Mouse (Mus musculus) limb, embryonic 11.5 days (tissue): ENCODE measurements around the gene Zscan10. TPM values are rescaled to one million over a fixed set of nuclear protein-coding genes. Genes with fewer than 3 reads are reported as not detected.

ENCODE experiments used
- ATAC-seq: fragments of 200-750 bp; cut with Nextera tagmentation; 2 replicates; pipeline ENCODE4 v1.8.0; 2017; ENCODE audit warnings: low read depth; ENCODE audit not compliant: insufficient number of reproducible peaks, low FRiP score, low TSS enrichment
- DNase-seq: peaks from one replicate; pipeline ENCODE4 v3.0.0-alpha.2; 2015; ENCODE audit warnings: low spot score
- H3K27ac ChIP-seq: fragments of 300-500 bp; sonication (generic); replicated peaks from 2 replicates; pipeline ENCODE4 v1.5.1; 2014; ENCODE audit warnings: low read depth, mild to moderate bottlenecking, low read length
- H3K27me3 ChIP-seq: fragments of 300-500 bp; sonication (generic); 2 replicates; pipeline ENCODE4 v1.6.1; 2014; ENCODE audit warnings: mild to moderate bottlenecking, low read length, mixed read lengths; ENCODE audit not compliant: control insufficient read depth, insufficient read depth
- H3K36me3 ChIP-seq: fragments of 300-500 bp; sonication (generic); 2 replicates; pipeline ENCODE4 v1.6.1; 2014; ENCODE audit warnings: mild to moderate bottlenecking, low read length, moderate library complexity, mixed read lengths; ENCODE audit not compliant: control insufficient read depth, insufficient read depth
- H3K4me1 ChIP-seq: fragments of 300-500 bp; sonication (generic); 2 replicates; pipeline ENCODE4 v1.6.1; 2014; ENCODE audit warnings: low read length, mixed read lengths; ENCODE audit not compliant: control insufficient read depth, insufficient read depth
- H3K4me2 ChIP-seq: fragments of 300-500 bp; sonication (generic); 2 replicates; pipeline ENCODE4 v1.6.1; 2014; ENCODE audit warnings: low read depth, mild to moderate bottlenecking, moderate library complexity; ENCODE audit not compliant: severe bottlenecking
- H3K4me3 ChIP-seq: fragments of 300-500 bp; sonication (generic); 2 replicates; pipeline ENCODE4 v1.5.1; 2014; ENCODE audit warnings: low read depth, low read length
- H3K9ac ChIP-seq: fragments of 300-500 bp; sonication (generic); 2 replicates; pipeline ENCODE4 v1.6.1; 2014; ENCODE audit warnings: mild to moderate bottlenecking, low read length
- H3K9me3 ChIP-seq: fragments of 300-500 bp; sonication (generic); 2 replicates; pipeline ENCODE4 v1.6.1; 2016; ENCODE audit warnings: low read length; ENCODE audit not compliant: control insufficient read depth
- WGBS: fragments of 180-500 bp; shearing (Covaris S2); extraction: QIAGEN DNeasy Blood & Tissue Kit; methylation state at CpG from one replicate; pipeline ENCODE4 v1.1.7; 2014; 5-methylcytosine and 5-hydroxymethylcytosine counted together
- polyA plus RNA-seq: library from polyadenylated mRNA; unstranded; fragments of >200 nt; fragmentation: Nextera tagmentation; extraction: Ambion mirVana; gene quantifications from 2 replicates; pipeline ENCODE4 v1.2.1, GENCODE M21; 2014

The Zscan10 gene
- polyA plus RNA-seq, 1 experiment from 2014 or later = 0.80 TPM

- no peak overlapping the region for H3K4me2 ChIP-seq
- no peaks in the 10 kb centered on the region for H3K27me3 ChIP-seq
- 96% methylated on average over 24 of the region's 24 CpGs for WGBS
- H3K27ac ChIP-seq = no peak overlapping the region
- DNase-seq (no peak), ATAC-seq (no peak)
- H3K9ac ChIP-seq = no peak overlapping the region
- H3K4me3 ChIP-seq = no peak overlapping the region
- no peaks in the 10 kb centered on the region for H3K4me1 ChIP-seq
- no peaks in the 10 kb centered on the region; the same call in 1 of the 2 replicates for H3K9me3 ChIP-seq
- H3K36me3 ChIP-seq = no peaks in the 10 kb centered on the region
Observed at GRCm38 (mm10) chr17:23609612-23610011, 9.0 kb downstream of the Zscan10 start.

- Histone ChIP-seq H3K4me3 (no peak overlapping the region), H3K27ac (no peak overlapping the region), H3K4me2 (no peak overlapping the region), H3K9ac (no peak overlapping the region), H3K36me3 (no peaks in the 10 kb centered on the region), H3K4me1 (no peaks in the 10 kb centered on the region), H3K27me3 (no peaks in the 10 kb centered on the region), H3K9me3 (no peaks in the 10 kb centered on the region; the same call in 1 of the 2 replicates)
- ATAC-seq (peak; percentile 60; the same call in 1 of the 2 replicates), DNase-seq (peak; percentile 75)
- 81% methylated on average over 28 of the region's 28 CpGs for WGBS
Observed at GRCm38 (mm10) chr17:23610361-23610800, 9.7 kb downstream of the Zscan10 start.

- no peak overlapping the region for H3K4me3 ChIP-seq
- H3K9me3 ChIP-seq = no peaks in the 10 kb centered on the region; the same call in 1 of the 2 replicates
- H3K9ac ChIP-seq = no peak overlapping the region
- H3K4me2 ChIP-seq = no peak overlapping the region
- ATAC-seq (no peak), DNase-seq (no peak)
- H3K4me1 ChIP-seq = no peaks in the 10 kb centered on the region
- WGBS = 59% methylated on average over 9 of the region's 9 CpGs
- no peak overlapping the region for H3K27ac ChIP-seq
- no peaks in the 10 kb centered on the region for H3K36me3 ChIP-seq
- peaks cover 4% of the 10 kb centered on the region; the same call in 1 of the 2 replicates for H3K27me3 ChIP-seq
Observed at GRCm38 (mm10) chr17:23617087-23617486, 16.4 kb downstream of the Zscan10 start.

GRCm38 (mm10) chr17:23620351-23620750 lies 19.7 kb downstream of the Zscan10 start:
- Histone ChIP-seq H3K9me3 (no peaks in the 10 kb centered on the region), H3K9ac (no peak overlapping the region), H3K4me3 (no peak overlapping the region), H3K27me3 (peaks cover 4% of the 10 kb centered on the region; the same call in 1 of the 2 replicates), H3K36me3 (no peaks in the 10 kb centered on the region), H3K27ac (no peak overlapping the region), H3K4me1 (no peaks in the 10 kb centered on the region), H3K4me2 (no peak overlapping the region)
- no peak for DNase-seq
- WGBS = 77% methylated on average over 7 of the region's 7 CpGs
- no peak for ATAC-seq

- Histone ChIP-seq H3K4me1 (no peaks in the 10 kb centered on the region; the same call in 1 of the 2 replicates), H3K27ac (no peak overlapping the region), H3K4me2 (no peak overlapping the region), H3K36me3 (no peaks in the 10 kb centered on the region), H3K4me3 (no peak overlapping the region), H3K9me3 (no peaks in the 10 kb centered on the region), H3K9ac (no peak overlapping the region), H3K27me3 (no peaks in the 10 kb centered on the region)
- DNase-seq (no peak), ATAC-seq (no peak)
- 42% methylated on average over 7 of the region's 7 CpGs for WGBS
Observed at GRCm38 (mm10) chr17:23627813-23628212, 27.2 kb downstream of the Zscan10 start.

- Histone ChIP-seq H3K4me1 (no peaks in the 10 kb centered on the region; the same call in 1 of the 2 replicates), H3K27ac (no peak overlapping the region), H3K36me3 (no peaks in the 10 kb centered on the region), H3K4me2 (peak overlapping the region; percentile 33), H3K27me3 (no peaks in the 10 kb centered on the region), H3K4me3 (no peak overlapping the region), H3K9me3 (no peaks in the 10 kb centered on the region), H3K9ac (no peak overlapping the region)
- 17% methylated on average over 22 of the region's 22 CpGs for WGBS
- DNase-seq = peak; percentile 86
- peak; percentile 83 for ATAC-seq
Observed at GRCm38 (mm10) chr17:23630195-23631020, 29.8 kb downstream of the Zscan10 start.

GRCm38 (mm10) chr17:23631241-23631640 lies 30.6 kb downstream of the Zscan10 start:
- Histone ChIP-seq H3K27ac (no peak overlapping the region), H3K4me2 (no peak overlapping the region), H3K9me3 (no peaks in the 10 kb centered on the region), H3K4me3 (no peak overlapping the region), H3K4me1 (no peaks in the 10 kb centered on the region; the same call in 1 of the 2 replicates), H3K9ac (no peak overlapping the region), H3K27me3 (no peaks in the 10 kb centered on the region), H3K36me3 (no peaks in the 10 kb centered on the region)
- 77% methylated on average over 8 of the region's 8 CpGs for WGBS
- ATAC-seq = no peak
- DNase-seq = no peak

GRCm38 (mm10) chr17:23644613-23645495 lies 44.2 kb downstream of the Zscan10 start, which contains the start of gene Mmp25:
TSS of gene Mmp25 (minus strand) at chr17:23645277.
- peak within 1 kb of the TSS; percentile 71 for H3K9ac ChIP-seq
- DNase-seq (peak; percentile 58), ATAC-seq (peak; percentile 40; the same call in 1 of the 2 replicates)
- H3K9me3 ChIP-seq = no peaks in the 10 kb centered on the region
- H3K4me3 ChIP-seq = peak within 1 kb of the TSS; percentile 41
- peak within 1 kb of the TSS; percentile 78 for H3K4me2 ChIP-seq
- no peaks in the 10 kb centered on the region for H3K36me3 ChIP-seq
- no peaks in the 10 kb centered on the region for H3K4me1 ChIP-seq
- H3K27me3 ChIP-seq = peaks cover 11% of the 10 kb centered on the region
- WGBS = 1% methylated on average over 58 of the region's 58 CpGs
- no peak within 1 kb of the TSS for H3K27ac ChIP-seq
